Mouse (Mus musculus) limb, embryonic 14.5 days (tissue): ENCODE data around the gene Nt5c3. TPM values are rescaled to one million over a fixed set of nuclear protein-coding genes. Genes with fewer than 3 reads are reported as not detected.

Source experiments
- ATAC-seq: fragments of 200-750 bp; cut with Nextera tagmentation; 2 replicates; pipeline ENCODE4 v1.8.0; 2017; ENCODE audit warnings: low read depth, moderate number of reproducible peaks, moderate TSS enrichment; ENCODE audit not compliant: low FRiP score
- DNase-seq: peaks from one replicate; pipeline ENCODE4 v3.0.0-alpha.2; 2015; ENCODE audit warnings: low spot score
- H3K27ac ChIP-seq: fragments of 300-500 bp; sonication (generic); replicated peaks from 2 replicates; pipeline ENCODE4 v1.5.1; 2014; ENCODE audit warnings: low read depth, mild to moderate bottlenecking, low read length, moderate library complexity, mixed read lengths
- H3K27me3 ChIP-seq: fragments of 300-500 bp; sonication (generic); 2 replicates; pipeline ENCODE4 v1.6.1; 2014; ENCODE audit warnings: low read length, mixed read lengths; ENCODE audit not compliant: control insufficient read depth, insufficient read depth
- H3K36me3 ChIP-seq: fragments of 300-500 bp; sonication (generic); 2 replicates; pipeline ENCODE4 v1.6.1; 2014; ENCODE audit warnings: mild to moderate bottlenecking, low read length, moderate library complexity, mixed read lengths; ENCODE audit not compliant: control insufficient read depth, insufficient read depth
- H3K4me1 ChIP-seq: fragments of 300-500 bp; sonication (generic); 2 replicates; pipeline ENCODE4 v1.6.1; 2014; ENCODE audit warnings: antibody characterized with exemption, low read length, mixed read lengths; ENCODE audit not compliant: control insufficient read depth, insufficient read depth
- H3K4me2 ChIP-seq: fragments of 300-500 bp; sonication (generic); replicated peaks from 2 replicates; pipeline ENCODE4 v1.6.1; 2014; ENCODE audit warnings: low read depth, mild to moderate bottlenecking, low read length, moderate library complexity; ENCODE audit not compliant: severe bottlenecking
- H3K4me3 ChIP-seq: fragments of 300-500 bp; sonication (generic); replicated peaks from 2 replicates; pipeline ENCODE4 v1.5.1; 2014; ENCODE audit warnings: low read length
- H3K9ac ChIP-seq: fragments of 300-500 bp; sonication (generic); 2 replicates; pipeline ENCODE4 v1.6.1; 2014; ENCODE audit warnings: mild to moderate bottlenecking, low read depth, low read length, moderate library complexity; ENCODE audit not compliant: severe bottlenecking
- H3K9me3 ChIP-seq: fragments of 300-500 bp; sonication (generic); 2 replicates; pipeline ENCODE4 v1.6.1; 2016; ENCODE audit warnings: low read length; ENCODE audit not compliant: control insufficient read depth
- POLR2A ChIP-seq: fragments of 200-500 bp; IDR thresholded peaks from 2 replicates; pipeline ENCODE4 v1.8.0; 2012; ENCODE audit warnings: inconsistent platforms, mild to moderate bottlenecking, moderate library complexity, borderline replicate concordance; ENCODE audit not compliant: insufficient read depth, insufficient read length; ENCODE audit errors: extremely low read depth
- WGBS: fragments of 180-500 bp; shearing (Covaris S2); extraction: QIAGEN DNeasy Blood & Tissue Kit; methylation state at CpG from one replicate; pipeline ENCODE4 v1.1.7; 2014; 5-methylcytosine and 5-hydroxymethylcytosine counted together
- polyA plus RNA-seq, 2 experiments: library from polyadenylated mRNA; depleted of rRNA in 1 of 2; stranded (reverse) in 1 of 2; unstranded in 1 of 2; fragments of >200 nt; fragmentation: Nextera tagmentation in 1 of 2; extraction: Ambion mirVana in 1 of 2; gene quantifications; 2 replicates each; pipeline versions ENCODE4 v1.2.1 to v1.2.3; 2012 to 2014

Gene Nt5c3
- polyA plus RNA-seq, 2 experiments = 22.7 to 62.9 TPM

- no peaks in the 10 kb centered on the region for H3K4me1 ChIP-seq
- H3K4me2 ChIP-seq = no peak overlapping the region
- no peaks in the 10 kb centered on the region for H3K27me3 ChIP-seq
- DNase-seq = no peak
- WGBS = 82% methylated on average over 2 of the region's 2 CpGs
- ATAC-seq = no peak
- H3K9ac ChIP-seq = no peak overlapping the region
- no peaks in the 10 kb centered on the region for H3K9me3 ChIP-seq
- H3K4me3 ChIP-seq = no peak overlapping the region
- peaks cover 41% of the 10 kb centered on the region for H3K36me3 ChIP-seq
- no peak overlapping the region for H3K27ac ChIP-seq
- no peak for TF ChIP-seq POLR2A
Measured at GRCm38 (mm10) chr6:56890762-56891161, 33.0 kb downstream of the Nt5c3 start.

GRCm38 (mm10) chr6:56888561-56888960, 35.2 kb downstream of the Nt5c3 start:
- Histone ChIP-seq H3K27me3 (no peaks in the 10 kb centered on the region), H3K27ac (no peak overlapping the region), H3K4me2 (no peak overlapping the region), H3K36me3 (peaks cover 55% of the 10 kb centered on the region), H3K4me3 (no peak overlapping the region), H3K4me1 (no peaks in the 10 kb centered on the region), H3K9me3 (no peaks in the 10 kb centered on the region), H3K9ac (no peak overlapping the region)
- TF ChIP-seq POLR2A = no peak
- no peak for ATAC-seq
- DNase-seq = no peak
- 80% methylated on average over 6 of the region's 6 CpGs for WGBS

- Histone ChIP-seq H3K36me3 (peaks cover 60% of the 10 kb centered on the region), H3K4me1 (no peaks in the 10 kb centered on the region), H3K27me3 (no peaks in the 10 kb centered on the region), H3K4me3 (no peak overlapping the region), H3K9ac (no peak overlapping the region), H3K9me3 (no peaks in the 10 kb centered on the region), H3K27ac (no peak overlapping the region), H3K4me2 (no peak overlapping the region)
- 77% methylated on average over 1 of the region's 1 CpGs for WGBS
- DNase-seq (no peak), ATAC-seq (no peak)
- TF ChIP-seq POLR2A = no peak
Measured at GRCm38 (mm10) chr6:56879352-56879955, 44.3 kb downstream of the Nt5c3 start.

GRCm38 (mm10) chr6:56877985-56878384, 45.7 kb downstream of the Nt5c3 start:
- Histone ChIP-seq H3K4me3 (no peak overlapping the region), H3K4me2 (no peak overlapping the region), H3K9ac (no peak overlapping the region), H3K4me1 (no peaks in the 10 kb centered on the region), H3K36me3 (peaks cover 68% of the 10 kb centered on the region), H3K27ac (no peak overlapping the region), H3K27me3 (no peaks in the 10 kb centered on the region), H3K9me3 (no peaks in the 10 kb centered on the region)
- DNase-seq = no peak
- 93% methylated on average over 8 of the region's 8 CpGs for WGBS
- ATAC-seq = no peak
- TF ChIP-seq POLR2A = no peak

- DNase-seq (no peak), ATAC-seq (no peak)
- no peak for TF ChIP-seq POLR2A
- H3K27me3 ChIP-seq = no peaks in the 10 kb centered on the region
- no peak overlapping the region for H3K4me3 ChIP-seq
- no peaks in the 10 kb centered on the region for H3K9me3 ChIP-seq
- H3K4me1 ChIP-seq = no peaks in the 10 kb centered on the region
- H3K27ac ChIP-seq = no peak overlapping the region
- H3K36me3 ChIP-seq = peaks cover 62% of the 10 kb centered on the region
- no peak overlapping the region for H3K9ac ChIP-seq
- WGBS = 93% methylated on average over 4 of the region's 4 CpGs
- H3K4me2 ChIP-seq = no peak overlapping the region
Measured at GRCm38 (mm10) chr6:56876870-56877269, 46.9 kb downstream of the Nt5c3 start.
